12 mouse cellular contexts compared by ENCODE assay signal in genomic region chr3:120920351-120920750, GRCm38 (mm10).
DNase-seq lines count a peak whose midpoint lies in the region.
"Had no signal": no experiment of that assay in that cellular context is flagged by ENCODE, and none has a peak within 500 bp of the region (broad histone marks: within the 10 kb centered on the region; RNA-seq: fewer than 3 reads in every experiment).

No protein-coding gene starts in this region.

- DNase-seq in adrenal gland, adult 8-10 months, result peak; percentile 39
- no peak for DNase-seq in adrenal gland, postnatal 4 days (ENCODE audit: low spot score in 2 of 2)
- peak; percentile 50 for DNase-seq in heart, adult 11 months
- DNase-seq in heart, adult 8-10 months (ENCODE audit: low spot score), result no peak
- DNase-seq in MN1 (ENCODE audit: low spot score), result peak; percentile 13
- DNase-seq in gastrocnemius, adult 8-10 months (ENCODE audit: low spot score in 2 of 2), result no peak
- DNase-seq: cerebellum, adult 11-12 months; cerebellum, adult 2 months; cerebellum, adult 9-10 months; cerebellum, postnatal 10 days; cerebellum, postnatal 25 days; forebrain, postnatal 0 days had no signal

Comparison
In these comparisons a context has a peak if more than half of its experiments do, and no peak if none do; other contexts are left out.
1. DNase-seq: peak in adrenal gland, adult 8-10 months (single experiment), heart, adult 11 months (single experiment) and MN1 (single experiment); none in adrenal gland, postnatal 4 days (0 of 2), heart, adult 8-10 months (single experiment) and gastrocnemius, adult 8-10 months (0 of 2).